Mouse (Mus musculus): ENCODE results near the gene Pdf.

The Pdf gene

DNA sequence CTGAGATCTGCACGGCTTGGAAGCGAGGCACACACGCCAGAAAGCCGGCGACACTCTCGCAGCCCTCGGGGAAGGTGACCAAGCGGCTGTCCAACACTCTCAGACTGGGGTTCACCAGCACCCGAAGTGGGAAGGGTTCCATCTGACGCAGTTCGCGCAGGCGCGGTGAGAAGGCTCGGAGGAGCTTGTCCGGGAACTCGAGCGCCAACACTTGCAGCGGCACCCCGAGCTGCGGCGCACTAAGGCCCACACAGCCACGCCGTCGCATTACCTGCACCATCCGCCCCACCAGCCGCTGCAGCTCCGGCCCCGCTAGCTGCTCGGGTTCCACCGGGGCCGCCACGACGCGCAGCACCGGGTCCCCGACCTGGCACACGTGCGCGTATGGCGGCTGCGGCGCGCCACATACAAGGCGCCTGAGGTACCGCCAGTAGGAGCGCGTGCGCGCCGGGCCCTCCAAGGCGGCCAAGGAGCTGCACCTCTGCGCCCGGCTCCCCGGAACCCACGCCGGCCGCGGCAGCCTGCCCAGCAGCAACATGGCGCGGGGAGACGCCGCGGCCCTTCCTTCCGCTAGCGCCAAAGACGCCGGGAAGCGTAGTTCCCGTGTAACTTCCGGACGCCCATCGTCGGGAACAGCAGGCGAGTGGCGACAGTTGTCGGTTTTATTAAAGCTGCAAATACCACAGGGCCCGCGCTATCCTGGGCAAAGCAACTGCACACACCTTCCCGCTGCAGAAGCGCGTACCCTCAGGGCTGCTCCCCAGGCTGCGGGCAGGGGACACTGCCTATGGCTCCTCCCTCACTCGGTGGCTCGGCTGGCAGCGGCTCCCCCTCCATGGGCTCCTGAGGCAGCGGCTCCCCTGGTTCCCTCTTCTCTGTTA, at the start of gene Pdf:
TSS of gene Pdf (minus strand) at position 554 of the 881 bp plus-strand sequence.
- peak; percentile 65 for DNase-seq (ENCODE audit: low read depth, low spot score)

DNA sequence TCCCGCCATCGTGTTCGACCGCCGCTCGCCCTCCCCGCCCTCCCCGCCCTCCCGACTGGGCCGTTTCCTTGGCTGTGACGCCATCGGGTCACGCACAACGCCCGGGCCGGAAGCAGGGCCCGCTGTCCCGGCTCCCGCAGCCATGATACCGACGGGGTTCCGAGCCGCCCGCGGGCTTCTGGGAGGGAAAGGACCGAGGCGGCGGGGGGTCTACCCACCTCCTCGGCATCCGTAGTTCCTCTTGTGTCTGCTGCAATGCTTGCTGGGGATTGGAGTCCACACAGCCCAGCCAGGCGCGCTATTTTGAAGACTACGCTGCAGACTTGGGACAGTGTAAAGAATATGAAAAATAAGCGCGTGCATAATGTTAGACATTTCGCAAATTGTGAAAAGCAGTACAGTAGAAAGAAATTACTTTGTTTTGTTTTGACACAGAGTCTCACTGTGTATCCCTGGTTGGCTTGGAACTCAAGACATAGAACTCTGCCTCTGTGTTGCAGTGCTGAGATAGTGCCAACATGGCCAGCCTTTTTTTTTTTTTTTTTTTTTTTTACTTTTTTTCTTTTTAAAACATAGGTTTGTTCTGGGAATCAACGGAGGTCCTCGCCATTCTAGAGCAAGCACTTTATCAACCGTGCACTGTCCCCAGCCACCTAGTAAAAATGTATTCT, 48.1 kb upstream of the Pdf start, which contains the start of gene Terf2:
TSS of gene Terf2 (minus strand) at position 182 of the 671 bp plus-strand sequence.
- DNase-seq (ENCODE audit: low read depth, low spot score), result peak; percentile 90

DNA sequence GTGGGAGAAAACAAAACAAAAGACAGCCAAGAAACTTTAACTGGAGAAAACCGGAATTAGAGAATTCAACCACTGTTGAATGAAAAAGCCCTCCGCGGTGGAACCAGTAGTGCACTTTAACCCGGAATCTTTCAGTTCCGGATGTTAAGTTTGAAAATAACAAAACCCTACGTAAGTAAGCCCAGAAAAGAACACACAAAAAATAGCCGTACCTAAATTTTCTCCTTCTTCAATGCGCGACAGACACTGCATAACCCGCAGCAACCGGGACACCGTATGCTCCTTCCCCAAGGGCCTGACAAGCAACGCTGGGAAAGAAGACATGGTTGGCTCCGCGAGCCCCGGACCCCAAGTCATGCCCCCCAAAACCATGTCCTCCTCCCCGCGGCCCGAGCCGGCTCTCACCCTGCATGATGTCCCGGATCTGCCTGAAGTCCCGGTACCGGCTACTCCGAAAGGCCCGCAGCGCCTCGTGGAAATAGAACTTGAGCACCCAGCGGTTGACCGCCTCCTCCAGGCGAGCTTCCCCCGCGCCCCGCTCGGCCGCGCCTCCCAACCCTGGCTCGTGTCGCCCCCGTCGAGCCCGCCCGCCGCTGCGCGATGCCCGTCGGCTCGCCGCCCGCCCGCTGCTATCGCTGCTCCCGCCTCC, 47.4 kb upstream of the Pdf start:
- no peak for DNase-seq (ENCODE audit: low read depth, low spot score)

DNA sequence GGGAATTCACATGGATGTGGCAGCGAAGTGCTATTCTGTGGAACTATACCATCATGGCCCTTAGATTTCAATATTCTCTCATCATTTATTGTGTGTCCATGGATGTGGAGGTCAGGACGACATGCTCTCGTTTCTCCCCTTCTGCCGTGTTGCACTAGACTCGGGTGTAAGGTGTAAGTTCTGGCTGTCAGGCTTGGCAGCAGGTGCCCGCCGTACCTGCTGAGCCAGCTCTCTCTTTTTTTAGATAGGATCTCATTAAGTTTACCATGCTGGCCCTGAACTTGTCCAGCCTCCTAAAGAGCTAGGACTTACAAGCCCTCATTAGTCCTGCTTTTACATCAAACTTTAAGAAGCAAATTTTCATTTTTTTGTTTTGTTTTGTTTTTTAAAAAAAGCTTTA, 42.1 kb upstream of the Pdf start:
- no peak for DNase-seq (ENCODE audit: low read depth, low spot score)

DNA sequence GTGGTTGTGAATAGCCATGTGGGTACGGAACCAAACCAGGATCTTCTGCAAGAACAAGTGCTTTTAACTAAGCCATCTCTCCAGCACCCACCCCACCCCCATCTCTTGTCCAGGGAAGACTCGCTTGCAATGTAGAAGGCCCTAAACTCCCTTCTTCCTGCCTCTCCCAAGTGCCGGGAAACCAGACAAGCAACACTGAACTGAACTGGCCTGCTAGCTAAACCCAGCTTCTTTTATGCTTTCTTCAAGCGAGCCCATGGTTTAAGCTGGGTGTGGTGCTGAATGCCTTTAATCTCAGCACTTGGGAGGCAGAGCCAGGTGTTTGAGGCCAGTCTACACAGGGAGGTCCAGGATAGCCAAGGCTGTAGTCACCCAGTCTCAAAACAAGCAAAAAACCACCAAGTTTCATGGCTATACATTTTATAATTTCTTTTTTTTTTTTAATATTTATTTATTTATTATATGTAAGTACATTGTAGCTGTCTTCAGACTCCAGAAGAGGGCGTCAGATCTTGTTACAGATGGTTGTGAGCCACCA, 40.2 kb upstream of the Pdf start:
- DNase-seq (ENCODE audit: low read depth, low spot score), result no peak

DNA sequence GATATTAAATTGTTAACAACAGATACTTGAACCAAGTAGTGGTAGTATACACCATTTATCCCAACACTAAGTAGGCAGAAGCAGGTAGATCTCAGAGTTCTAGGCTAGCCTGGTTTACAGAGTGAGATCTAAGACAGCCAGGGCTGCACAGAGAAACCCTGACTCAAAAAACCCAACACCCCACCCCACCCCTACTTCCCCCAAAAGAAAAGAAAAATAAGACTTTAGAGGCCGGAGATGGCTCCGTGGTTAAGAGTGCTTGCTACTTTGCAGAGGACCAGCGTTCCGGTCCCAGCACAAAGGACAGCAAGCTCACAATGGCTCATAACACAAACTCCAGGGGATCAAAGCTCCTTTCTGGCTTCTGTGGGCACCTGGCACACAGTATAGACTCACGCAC, 37.6 kb upstream of the Pdf start:
- DNase-seq (ENCODE audit: low read depth, low spot score), result no peak

DNA sequence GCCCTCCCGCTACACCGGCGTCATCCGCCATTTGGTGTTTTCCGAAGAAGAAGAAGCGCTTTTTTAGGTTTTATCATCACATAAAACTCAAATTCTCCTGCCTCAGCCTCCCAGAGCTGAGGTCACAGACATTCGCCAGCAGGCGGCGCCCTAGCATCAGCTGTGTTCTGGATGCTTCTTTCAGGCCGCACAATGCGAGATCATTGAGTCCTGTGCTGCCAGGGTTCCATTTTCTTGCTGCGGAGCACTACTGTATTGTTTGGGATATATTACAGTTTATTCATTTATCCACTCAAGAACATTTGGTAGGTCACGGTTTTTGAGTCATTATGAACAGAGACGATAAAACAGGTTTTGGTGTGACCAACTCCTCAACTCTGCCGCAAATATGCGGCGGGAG, 36.9 kb upstream of the Pdf start:
- DNase-seq (ENCODE audit: low read depth, low spot score), result no peak

DNA sequence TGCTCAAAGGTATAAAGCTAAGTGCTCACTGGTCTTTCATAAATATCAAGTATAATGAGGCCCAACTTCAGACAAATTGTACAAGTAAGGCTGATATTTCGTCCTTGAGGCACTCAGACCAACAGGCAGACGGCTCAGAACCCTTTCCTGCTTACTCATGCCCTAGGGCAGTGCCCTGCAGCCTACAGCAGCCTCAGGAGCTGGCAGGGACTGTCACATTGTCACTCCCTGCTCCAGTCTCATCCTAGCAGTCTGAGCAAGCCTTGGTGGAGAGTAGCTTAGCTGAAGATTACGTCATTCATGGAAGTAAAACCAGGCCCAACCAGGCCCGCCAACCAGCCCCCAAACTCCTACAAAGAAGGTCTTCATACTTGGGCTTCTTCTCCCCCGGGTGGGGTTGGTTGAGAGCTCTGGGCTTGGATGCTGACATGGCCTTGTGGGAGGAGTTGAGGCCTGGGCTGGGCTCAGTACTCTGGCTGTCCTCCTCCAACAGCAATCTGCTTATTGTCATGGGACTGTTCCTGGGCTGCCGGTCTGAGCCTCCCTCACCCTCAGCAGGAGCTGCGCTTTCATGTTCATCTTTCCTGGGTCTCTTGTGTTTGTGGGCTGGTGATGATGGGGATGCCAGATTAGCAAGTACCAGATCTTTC, 27.9 kb upstream of the Pdf start:
- no peak for DNase-seq (ENCODE audit: low read depth, low spot score)

DNA sequence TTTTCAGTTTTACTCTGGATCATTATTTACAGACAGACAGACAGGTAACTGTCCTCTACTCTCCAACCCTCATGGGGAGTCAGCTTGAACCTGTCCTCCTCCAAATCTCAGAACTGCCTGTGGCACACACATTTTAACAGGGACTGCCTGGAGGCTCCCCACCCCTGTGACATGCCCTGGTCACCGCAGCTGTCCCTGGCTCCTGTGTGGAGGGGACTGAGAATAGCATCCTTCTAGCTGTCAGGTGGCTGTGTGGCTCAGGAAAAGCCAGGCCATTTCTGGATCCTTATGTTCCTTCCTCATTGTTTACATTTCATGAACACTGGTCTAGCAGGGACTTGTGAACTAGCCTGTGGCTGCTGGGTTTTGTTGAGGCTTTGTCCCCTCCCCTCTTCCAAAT, 25.7 kb upstream of the Pdf start:
- no peak for DNase-seq (ENCODE audit: low read depth, low spot score)

DNA sequence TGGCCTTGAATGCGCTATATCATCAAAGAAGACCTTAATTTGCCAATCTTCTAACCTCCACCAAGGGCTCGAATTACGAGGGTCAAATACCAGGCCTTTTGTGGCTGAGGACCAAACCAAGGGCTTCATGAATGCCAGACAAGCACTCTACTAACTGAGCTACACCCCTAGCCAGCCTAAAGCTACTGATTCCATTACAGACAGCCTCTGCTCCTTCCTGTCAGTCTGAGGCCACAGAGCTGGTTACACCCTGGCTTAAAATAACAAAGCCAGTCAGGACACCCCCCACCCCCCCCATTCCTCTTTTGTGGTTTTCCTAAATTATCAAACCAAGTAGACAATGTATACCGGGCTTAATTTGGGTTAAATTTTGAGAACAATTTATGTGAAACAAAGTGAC, 25.3 kb upstream of the Pdf start:
- DNase-seq (ENCODE audit: low read depth, low spot score), result no peak

DNA sequence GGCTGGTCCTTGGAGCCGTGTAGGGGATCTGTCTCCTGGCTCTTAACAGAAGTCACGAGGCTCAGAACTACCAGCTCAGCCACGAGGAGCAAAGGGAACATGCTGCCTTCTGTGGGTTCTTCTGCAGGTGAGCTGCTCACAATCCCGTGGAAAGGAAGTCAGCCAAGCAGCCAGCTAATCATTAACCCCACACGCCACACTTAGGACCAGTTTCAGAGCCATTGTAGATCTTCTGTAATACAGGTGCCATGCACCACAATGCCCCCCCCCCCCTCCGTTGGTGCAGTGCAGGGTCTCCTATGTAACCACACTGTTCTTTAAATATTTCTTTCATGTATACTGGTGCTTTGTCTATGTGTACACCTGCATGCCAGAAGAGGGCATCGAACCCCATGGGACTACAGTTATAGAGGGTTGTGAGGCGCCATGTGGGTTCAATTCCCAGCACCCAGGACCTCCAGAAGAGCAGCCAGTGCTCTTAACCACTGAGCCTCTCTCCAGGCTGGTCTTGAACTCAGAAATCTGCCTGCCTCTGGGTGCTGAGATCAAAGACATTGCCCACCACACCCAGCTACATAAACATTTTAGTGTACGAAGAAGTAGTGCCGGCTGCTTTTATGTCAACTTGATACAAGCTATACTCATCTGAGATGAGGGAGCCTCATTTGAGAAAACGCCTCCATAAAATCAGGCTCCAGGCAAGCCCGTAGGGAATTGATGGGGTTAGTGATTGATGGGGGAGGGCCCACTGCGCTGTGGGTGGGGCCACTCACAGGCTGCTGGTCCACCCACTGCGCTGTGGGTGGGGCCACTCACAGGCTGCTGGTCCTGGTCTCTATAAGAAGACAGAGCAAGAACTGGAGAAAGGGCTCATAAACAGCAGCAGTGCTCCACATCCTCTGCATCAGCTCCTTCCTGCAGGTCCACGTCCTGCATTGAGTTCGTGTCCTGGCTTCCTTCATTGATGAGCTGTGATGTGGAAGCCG, 17.4 kb upstream of the Pdf start, which contains the start of gene Tmed6:
TSS of gene Tmed6 (minus strand) at position 134 of the 986 bp plus-strand sequence.
- DNase-seq (ENCODE audit: low read depth, low spot score), result no peak

DNA sequence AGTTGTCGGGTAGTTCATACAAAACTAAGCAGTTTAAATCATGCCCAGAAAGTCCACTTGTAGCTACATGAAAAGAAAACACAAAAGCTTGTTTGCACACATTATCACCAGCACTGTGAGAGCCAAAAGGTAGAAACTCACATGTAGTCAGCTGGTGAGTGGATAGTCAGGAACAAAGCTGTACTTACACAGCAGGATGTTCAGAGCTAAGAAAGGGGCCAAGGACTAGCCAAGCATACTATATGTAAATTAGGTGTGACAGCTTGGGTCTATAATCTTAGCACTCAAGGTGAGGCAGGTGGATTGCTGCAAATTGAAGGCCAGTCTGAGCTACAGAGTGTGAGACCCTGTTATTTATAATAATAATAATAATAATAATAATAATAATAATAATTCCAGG, 14.2 kb upstream of the Pdf start:
- no peak for DNase-seq (ENCODE audit: low read depth, low spot score)

DNA sequence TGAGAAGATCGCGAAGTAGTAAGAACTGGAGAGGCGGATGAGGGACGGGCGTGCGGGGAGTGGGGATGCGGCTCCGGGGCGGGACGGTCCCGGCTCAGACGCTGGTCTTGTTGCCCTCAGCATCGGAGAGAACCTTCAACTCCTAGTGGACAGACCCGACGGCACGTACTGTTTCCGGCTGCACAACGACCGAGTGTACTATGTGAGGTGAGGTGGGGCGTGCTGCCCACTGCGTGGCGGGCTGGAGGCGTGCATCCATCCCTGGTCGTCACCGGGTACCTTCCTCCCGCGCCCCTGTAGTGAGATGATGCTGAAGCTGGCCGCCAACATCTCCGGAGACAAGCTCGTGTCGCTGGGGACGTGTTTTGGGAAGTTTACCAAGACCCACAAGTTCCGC, 8.6 kb upstream of the Pdf start:
- DNase-seq (ENCODE audit: low read depth, low spot score), result no peak

DNA sequence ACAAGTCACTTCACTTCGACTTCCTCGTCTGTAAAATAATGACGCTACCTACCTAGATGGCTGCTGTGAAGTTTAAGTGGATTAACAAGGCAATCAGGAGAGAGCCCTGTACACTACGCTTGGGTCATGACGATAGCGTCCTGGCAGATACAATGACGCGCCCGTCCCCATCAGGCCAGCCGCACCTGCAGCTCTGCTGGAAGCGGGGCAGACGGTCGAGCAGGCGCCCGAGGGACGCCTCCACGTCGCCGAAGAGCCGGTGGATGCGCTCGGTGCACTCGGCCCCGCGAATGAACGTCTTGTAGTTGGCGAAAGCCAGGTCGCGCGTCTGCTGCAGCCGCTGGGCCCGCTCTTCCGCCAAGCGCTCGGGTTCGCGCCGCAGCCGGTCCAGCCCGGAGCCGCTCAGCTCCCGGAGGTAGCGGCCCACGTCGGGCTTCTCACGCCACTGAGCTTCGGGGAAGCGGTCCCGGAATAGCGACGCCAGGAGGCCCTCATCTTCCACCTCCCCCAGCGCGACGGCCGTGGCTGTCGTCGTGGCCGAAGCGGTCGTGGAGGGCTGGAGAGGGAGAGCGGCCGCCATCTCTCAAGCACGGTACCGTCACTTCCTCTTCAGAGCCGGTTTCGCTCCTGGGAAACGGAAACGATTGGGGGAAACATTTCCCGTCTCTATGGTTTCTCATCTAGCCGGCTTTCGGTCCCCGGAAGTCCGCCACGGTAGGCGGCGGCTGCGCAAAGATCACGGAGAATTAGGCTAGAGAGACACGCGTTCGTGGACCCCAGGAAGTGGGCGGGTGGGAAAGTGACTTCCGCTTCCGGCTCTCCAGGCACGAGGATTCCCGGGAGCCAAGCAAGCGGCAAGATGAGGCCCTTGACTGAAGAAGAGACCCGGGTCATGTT, 7.9 kb upstream of the Pdf start, which contains the start of the genes Cog8 and Nip7:
TSS of gene Cog8 (minus strand) at position 614 of the 897 bp plus-strand sequence.
TSS of gene Nip7 (plus strand) at position 802 of the 897 bp plus-strand sequence.
- DNase-seq (ENCODE audit: low read depth, low spot score), result peak; percentile 96

DNA sequence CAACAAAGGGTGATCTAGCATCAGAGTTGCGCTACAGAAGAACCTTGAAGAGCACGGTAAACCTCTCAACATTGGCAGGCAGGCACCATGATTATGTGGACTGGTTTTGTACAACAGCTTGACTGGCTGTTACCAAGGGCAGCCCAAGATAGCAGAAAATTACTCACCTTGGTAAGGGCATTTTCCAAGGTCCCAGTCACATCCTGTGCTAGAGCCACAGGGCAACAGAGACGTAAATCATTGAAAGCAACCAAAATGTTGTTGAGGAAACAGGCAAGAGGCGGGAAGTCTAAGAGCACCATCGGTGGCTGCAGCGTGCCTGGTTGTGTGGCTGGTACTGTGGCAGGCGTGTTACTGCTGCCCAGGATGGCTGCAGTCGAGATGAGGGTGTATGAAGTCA, 3.6 kb upstream of the Pdf start:
- DNase-seq (ENCODE audit: low read depth, low spot score), result no peak

DNA sequence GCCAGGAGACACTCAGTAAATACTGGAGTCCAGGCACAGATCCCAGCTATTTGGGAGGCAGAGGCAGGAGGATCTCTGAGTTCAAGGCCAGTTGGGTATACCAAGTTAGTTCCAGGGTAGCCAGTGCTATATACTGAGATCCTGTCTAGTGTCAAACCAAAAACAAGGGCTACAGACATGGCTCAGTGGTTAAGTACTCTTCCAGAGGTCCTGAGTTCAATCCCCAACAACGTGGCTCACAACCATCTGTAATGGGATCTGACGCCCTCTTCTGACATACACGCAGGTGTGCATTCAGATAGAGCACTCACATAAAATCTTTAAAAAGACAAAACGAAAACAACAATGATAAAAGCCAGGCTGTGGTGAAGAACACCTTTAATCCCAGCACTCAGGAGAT, 1.1 kb upstream of the Pdf start:
- no peak for DNase-seq (ENCODE audit: low read depth, low spot score)

DNA sequence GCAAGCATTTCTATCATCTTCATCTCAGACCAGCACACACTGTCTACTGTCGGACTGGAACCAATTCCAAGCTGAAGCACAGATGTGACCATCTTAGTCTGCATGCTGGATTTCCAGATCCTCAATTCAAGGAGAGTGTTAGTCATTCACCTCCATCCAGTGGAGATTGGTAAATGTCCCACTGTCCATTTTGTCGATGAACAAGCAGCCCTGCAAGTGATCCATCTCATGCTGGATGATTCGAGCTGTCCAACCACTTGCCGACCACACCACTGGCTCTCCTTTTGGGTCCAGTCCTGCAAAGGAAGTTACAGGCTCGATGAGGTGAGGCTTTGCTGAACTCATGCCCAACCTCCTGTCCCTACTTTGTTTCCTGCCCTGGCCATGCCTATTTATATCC, 1.4 kb downstream of the Pdf start:
- DNase-seq (ENCODE audit: low read depth, low spot score), result no peak

DNA sequence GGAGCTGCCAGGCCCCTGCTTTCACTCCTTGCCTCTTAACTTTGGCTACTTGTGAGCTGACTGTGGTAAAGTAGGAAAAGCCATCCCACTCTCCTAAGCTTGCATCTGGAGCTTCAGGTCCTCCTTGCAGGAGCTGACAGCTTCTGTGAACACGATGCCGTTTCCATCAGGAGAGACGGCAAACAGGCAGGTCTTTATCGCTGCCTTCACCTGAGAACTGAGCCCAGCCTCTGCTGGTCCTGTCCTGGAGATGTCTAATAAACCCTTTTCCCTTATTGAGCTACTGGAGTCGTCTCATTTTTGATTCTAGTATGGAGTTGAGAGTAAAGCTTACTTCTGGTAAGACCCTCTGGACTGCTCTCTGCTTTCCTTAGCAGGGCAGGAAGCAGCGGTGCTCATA, 2.9 kb downstream of the Pdf start:
- no peak for DNase-seq (ENCODE audit: low read depth, low spot score)

DNA sequence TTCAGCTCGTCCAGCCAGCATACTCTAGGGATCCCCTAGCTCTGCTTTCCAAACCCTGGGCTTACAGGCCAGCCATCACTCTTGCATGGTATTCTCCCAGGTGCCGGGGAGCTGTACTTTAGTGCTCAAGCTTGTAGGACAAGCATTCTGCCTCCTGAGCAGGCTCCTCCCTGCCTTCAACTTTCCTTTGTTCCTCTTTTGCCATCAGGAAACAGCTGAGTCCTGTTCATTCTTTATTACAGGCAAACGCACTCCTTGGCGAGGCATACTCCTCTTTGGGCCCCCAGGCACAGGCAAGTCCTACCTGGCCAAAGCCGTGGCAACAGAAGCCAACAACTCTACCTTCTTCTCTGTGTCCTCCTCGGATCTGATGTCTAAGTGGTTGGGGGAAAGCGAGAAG, 7.8 kb downstream of the Pdf start:
- DNase-seq (ENCODE audit: low read depth, low spot score), result no peak
